Mouse (Mus musculus): Measurements from ENCODE around the gene Sbds.

Sbds gene

GRCm38 (mm10) chr5:130200233-130201029, 54.9 kb downstream of the Sbds start:
- no peak for DNase-seq (ENCODE audit: low spot score in 2 of 2)

- no peak for DNase-seq (ENCODE audit: low spot score in 2 of 2)
Observed at GRCm38 (mm10) chr5:130197981-130198380, 57.3 kb downstream of the Sbds start.

GRCm38 (mm10) chr5:130197454-130197853, 57.9 kb downstream of the Sbds start:
- no peak for DNase-seq (ENCODE audit: low spot score in 2 of 2)

- no peak for DNase-seq (ENCODE audit: low spot score in 2 of 2)
Observed at GRCm38 (mm10) chr5:130196307-130196706, 59.0 kb downstream of the Sbds start.
